Mouse (Mus musculus): ENCODE results near the gene Pnma1. TPM values are rescaled to one million over a fixed set of nuclear protein-coding genes. Genes with fewer than 3 reads are reported as not detected.

Gene Pnma1
- 0.45 TPM for polyA plus RNA-seq (2014; fragmentation: Illumina TruSeq; extraction: RNeasy Lipid Tissue Mini Kit (QIAGEN cat#74804); ENCODE audit: low read depth, low replicate concordance)

DNA sequence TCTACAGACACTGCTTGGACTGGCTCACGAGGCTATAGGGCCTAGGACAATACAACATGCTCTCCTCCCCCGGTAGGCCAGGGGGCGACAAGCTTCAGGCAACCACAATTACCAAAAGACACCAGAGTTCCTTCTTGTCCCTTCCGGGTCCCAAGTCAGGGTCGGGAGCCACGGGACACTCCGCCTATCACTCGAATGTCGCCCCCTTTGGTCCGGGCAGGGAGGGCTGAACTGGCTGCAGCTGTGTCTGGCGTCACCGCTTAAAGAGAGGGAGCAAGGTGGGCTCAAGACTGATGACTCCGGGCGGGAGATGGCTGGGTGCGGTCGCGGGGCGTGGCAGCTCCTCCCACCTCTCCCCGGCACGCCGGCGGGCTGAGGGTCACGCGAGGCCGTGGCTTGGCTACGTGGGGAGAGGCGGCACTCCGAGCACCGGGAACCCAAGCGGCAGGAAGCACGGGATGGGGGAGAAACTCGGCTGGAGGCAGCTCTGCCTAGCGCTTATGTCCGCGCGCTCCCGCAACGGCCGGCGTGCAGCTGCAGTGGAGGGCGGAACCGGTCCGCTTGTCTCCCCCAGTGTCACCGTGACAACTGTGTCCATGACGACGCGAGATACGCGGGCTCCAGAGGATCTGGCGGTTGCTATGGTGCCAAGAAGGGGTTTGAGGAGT lies at the start of gene Pnma1:
Gene Pnma1, minus strand, starts transcription at position 536 of the 668 bp plus-strand sequence.

DNA sequence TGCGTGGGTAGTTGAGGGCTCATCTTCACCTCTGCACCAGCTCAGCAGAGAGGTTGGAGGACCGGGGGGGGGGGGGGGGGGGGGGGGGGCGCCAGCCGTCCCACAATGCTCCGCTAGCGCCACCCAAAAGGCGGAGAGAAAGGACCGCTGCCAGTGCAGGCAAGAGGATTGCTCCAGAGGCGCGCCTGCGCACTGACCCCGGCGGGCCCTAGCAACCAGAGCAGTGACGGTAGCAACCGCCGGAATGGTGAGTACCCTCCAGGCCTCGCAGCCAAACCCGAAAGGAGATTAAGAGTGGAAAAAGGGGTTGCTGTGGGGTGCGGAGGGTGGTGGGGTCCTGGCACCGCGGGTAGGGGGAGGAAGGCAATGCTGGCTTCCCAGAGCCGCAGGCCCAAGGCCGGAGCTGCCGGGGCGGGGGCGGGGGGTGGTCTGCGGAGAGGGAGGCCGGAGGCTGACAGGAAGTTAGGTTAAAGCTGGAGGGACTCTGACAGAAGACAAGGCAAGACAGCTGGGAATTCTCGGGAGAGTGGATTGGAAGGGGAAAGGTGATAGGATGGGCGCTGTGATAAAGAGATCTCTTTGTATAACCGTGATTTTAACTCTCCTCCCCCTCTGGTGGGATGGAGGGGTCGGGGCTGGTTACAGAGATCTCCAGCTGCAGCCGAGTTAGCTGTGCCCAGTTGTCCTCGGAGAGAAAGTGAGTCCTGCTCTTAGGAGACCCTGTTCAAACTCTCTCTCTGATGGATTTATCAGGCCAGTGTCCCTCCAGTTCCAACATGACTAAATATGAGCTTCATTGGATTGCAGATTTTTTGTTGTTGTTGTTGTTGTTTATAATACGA lies 33.9 kb downstream of the Pnma1 start, which contains the start of gene Dnal1:
Gene Dnal1, plus strand, starts transcription at position 214 of the 842 bp plus-strand sequence.

DNA sequence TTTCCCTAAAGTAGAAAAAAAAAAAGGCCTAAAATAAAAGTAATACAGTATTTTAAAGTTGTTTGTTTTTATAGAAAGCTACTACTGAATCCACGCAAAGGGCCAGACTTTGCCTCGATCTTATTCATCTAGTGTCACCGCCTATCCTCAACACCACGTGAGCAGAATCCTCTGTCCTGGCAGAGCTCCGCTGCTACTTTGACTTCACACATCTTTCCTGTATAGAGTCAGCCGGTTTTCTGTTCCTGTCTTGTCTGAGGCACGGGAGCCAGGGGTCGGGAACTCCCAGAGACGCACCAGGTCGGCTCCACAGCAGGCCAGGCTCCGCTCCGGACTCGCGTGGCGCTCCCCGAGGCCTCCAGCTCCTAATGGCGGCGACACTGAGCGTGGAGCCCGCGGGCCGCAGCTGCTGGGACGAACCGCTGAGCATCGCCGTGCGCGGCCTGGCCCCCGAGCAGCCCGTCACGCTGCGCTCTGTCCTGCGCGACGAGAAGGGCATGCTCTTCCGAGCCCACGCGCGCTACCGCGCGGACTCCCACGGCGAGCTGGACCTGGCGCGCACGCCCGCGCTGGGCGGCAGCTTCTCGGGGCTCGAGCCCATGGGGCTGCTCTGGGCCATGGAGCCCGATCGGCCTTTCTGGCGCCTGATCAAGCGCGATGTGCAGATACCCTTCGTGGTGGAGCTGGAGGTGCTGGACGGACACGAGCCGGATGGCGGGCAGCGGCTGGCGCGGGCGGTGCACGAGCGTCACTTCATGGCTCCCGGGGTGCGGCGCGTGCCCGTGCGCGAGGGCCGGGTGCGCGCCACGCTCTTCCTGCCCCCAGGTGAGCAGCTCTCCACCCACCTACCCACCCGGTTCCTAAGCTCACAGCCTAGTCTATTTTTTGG lies 47.4 kb downstream of the Pnma1 start, which contains the start of gene Acot6:
Gene Acot6, plus strand, starts transcription at position 51 of the 889 bp plus-strand sequence.

Other genes starting within 250 kb of the Pnma1 start
- gene Numb, start 226.6 kb downstream of the Pnma1 start, polyA plus RNA-seq (2014; fragmentation: Illumina TruSeq; extraction: RNeasy Lipid Tissue Mini Kit (QIAGEN cat#74804); ENCODE audit: low read depth, low replicate concordance), result 34.6 TPM
- gene Riox1, start 197.9 kb downstream of the Pnma1 start, polyA plus RNA-seq (2014; fragmentation: Illumina TruSeq; extraction: RNeasy Lipid Tissue Mini Kit (QIAGEN cat#74804); ENCODE audit: low read depth, low replicate concordance), result 6.8 TPM
- gene Heatr4, start 163.6 kb downstream of the Pnma1 start, polyA plus RNA-seq (2014; fragmentation: Illumina TruSeq; extraction: RNeasy Lipid Tissue Mini Kit (QIAGEN cat#74804); ENCODE audit: low read depth, low replicate concordance), result 0.60 TPM
- 11.1 TPM for gene Acot2, start 160.6 kb downstream of the Pnma1 start, polyA plus RNA-seq (2014; fragmentation: Illumina TruSeq; extraction: RNeasy Lipid Tissue Mini Kit (QIAGEN cat#74804); ENCODE audit: low read depth, low replicate concordance)
- gene Acot1, start 139.0 kb downstream of the Pnma1 start, polyA plus RNA-seq (2014; fragmentation: Illumina TruSeq; extraction: RNeasy Lipid Tissue Mini Kit (QIAGEN cat#74804); ENCODE audit: low read depth, low replicate concordance), result 39.7 TPM
- gene Acot4, start 110.1 kb downstream of the Pnma1 start, polyA plus RNA-seq (2014; fragmentation: Illumina TruSeq; extraction: RNeasy Lipid Tissue Mini Kit (QIAGEN cat#74804); ENCODE audit: low read depth, low replicate concordance), result 2.2 TPM
- gene Gm49366, start 109.6 kb downstream of the Pnma1 start, polyA plus RNA-seq (2014; fragmentation: Illumina TruSeq; extraction: RNeasy Lipid Tissue Mini Kit (QIAGEN cat#74804); ENCODE audit: low read depth, low replicate concordance), result not detected
- not detected for gene Acot3, start 96.3 kb downstream of the Pnma1 start, polyA plus RNA-seq (2014; fragmentation: Illumina TruSeq; extraction: RNeasy Lipid Tissue Mini Kit (QIAGEN cat#74804); ENCODE audit: low read depth, low replicate concordance)
- gene Acot5, start 79.2 kb downstream of the Pnma1 start, polyA plus RNA-seq (2014; fragmentation: Illumina TruSeq; extraction: RNeasy Lipid Tissue Mini Kit (QIAGEN cat#74804); ENCODE audit: low read depth, low replicate concordance), result 0.42 TPM
- 6.1 TPM for gene Acot6, start 47.8 kb downstream of the Pnma1 start, polyA plus RNA-seq (2014; fragmentation: Illumina TruSeq; extraction: RNeasy Lipid Tissue Mini Kit (QIAGEN cat#74804); ENCODE audit: low read depth, low replicate concordance)
- gene Dnal1, start 34.1 kb downstream of the Pnma1 start, polyA plus RNA-seq (2014; fragmentation: Illumina TruSeq; extraction: RNeasy Lipid Tissue Mini Kit (QIAGEN cat#74804); ENCODE audit: low read depth, low replicate concordance), result 13.8 TPM
- 13.1 TPM for gene Elmsan1, start 70.4 kb upstream of the Pnma1 start, polyA plus RNA-seq (2014; fragmentation: Illumina TruSeq; extraction: RNeasy Lipid Tissue Mini Kit (QIAGEN cat#74804); ENCODE audit: low read depth, low replicate concordance)
- 60.9 TPM for gene Ptgr2, start 136.7 kb upstream of the Pnma1 start, polyA plus RNA-seq (2014; fragmentation: Illumina TruSeq; extraction: RNeasy Lipid Tissue Mini Kit (QIAGEN cat#74804); ENCODE audit: low read depth, low replicate concordance)
- 34.4 TPM for gene Zfp410, start 168.4 kb upstream of the Pnma1 start, polyA plus RNA-seq (2014; fragmentation: Illumina TruSeq; extraction: RNeasy Lipid Tissue Mini Kit (QIAGEN cat#74804); ENCODE audit: low read depth, low replicate concordance)
- gene Coq6, start 213.2 kb upstream of the Pnma1 start, polyA plus RNA-seq (2014; fragmentation: Illumina TruSeq; extraction: RNeasy Lipid Tissue Mini Kit (QIAGEN cat#74804); ENCODE audit: low read depth, low replicate concordance), result 23.9 TPM
- gene Fam161b, start 213.3 kb upstream of the Pnma1 start, polyA plus RNA-seq (2014; fragmentation: Illumina TruSeq; extraction: RNeasy Lipid Tissue Mini Kit (QIAGEN cat#74804); ENCODE audit: low read depth, low replicate concordance), result 3.2 TPM

Measured in adipose tissue, adult 10 weeks (tissue).